Mouse (Mus musculus): ENCODE results near the gene Jph3.

DNA sequence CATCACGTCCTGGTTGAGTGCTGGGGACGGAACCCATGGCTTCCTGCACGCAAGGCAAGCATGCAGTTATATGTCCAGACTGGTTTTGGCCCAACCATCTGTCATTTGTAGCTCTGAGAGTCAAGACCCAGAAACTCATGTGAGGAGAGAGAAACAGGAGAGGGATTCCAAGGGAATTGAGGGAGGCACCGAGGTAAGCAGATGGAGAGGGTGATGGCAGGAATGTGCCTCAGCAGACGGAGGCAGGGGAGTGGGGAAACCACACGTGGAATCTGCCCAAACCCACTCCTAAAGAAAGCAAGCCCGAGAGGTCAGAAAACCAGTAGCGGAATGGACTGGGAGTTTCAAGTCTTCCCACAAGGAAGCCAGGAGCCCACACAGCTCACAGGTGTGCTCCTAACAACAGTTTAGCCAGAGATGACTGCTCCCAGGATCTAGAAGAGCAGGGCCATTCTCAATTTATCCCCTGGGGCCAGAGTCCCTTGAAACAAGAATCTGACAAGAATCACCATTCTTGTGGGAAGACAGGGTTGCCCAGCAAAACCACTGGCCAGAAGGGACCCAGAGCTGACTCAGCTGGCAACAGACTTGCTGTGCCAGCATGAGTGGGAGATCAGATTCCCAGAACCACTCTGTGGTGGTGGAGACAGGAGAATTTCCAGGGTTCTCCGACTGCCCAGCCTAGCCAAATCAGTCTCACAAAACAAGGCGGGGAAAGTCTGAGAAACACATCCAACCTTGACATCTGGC lies 46.2 kb upstream of the Jph3 start:
- TF ChIP-seq GATA1 (IDR thresholded peaks at IDR 0.05; ENCODE audit: borderline replicate concordance, low read length): no peak
- TF ChIP-seq FLI1 (IDR thresholded peaks at IDR 0.05; ENCODE audit: low read length): no peak
